Mouse (Mus musculus): ENCODE measurements at regions not wholly inside any gene's neighbourhood (a gene's known extent, or its start where the extent isn't known, plus 50 kb on each side); places are given as distances from the start of the nearest gene placed in this dataset.

DNA sequence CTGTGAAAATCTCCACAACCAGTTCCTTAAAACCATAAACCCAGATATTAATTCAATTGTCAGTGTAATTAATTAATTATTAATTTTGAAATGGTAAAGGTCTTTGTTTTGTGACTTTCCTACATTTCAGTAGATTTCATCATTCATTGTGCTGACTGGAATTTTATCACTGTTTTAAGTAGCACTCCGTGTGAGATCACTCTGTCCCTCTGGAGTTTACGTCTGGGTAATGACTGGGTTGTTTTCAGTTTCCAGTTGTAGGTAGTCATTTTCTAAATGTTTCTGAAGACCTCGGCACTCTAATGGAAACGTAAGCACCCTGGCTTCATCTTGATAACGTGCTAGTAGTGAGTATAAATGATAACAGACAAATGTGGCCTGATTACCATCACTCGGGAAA is 133.8 kb upstream of the Arid2 start:
- TF ChIP-seq CTCF (IDR thresholded peaks at IDR 0.05; ENCODE audit: borderline replicate concordance, control insufficient read depth, extremely low read depth, insufficient read depth, low read length, poor library complexity), result no peak
- no peak for TF ChIP-seq POLR2A (IDR thresholded peaks at IDR 0.05; ENCODE audit: control insufficient read depth, extremely low read depth, insufficient read depth, low read length, poor library complexity)
